Mouse (Mus musculus) layer of hippocampus, adult 8-10 months (tissue): ENCODE measurements at regions not wholly inside any gene's neighbourhood (a gene's known extent, or its start where the extent isn't known, plus 50 kb on each side); places are given as distances from the start of the nearest gene placed in this dataset.

Source experiments
- DNase-seq, 2 experiments: peaks; one replicate each; pipeline ENCODE4 v3.0.0; 2022; ENCODE audit warnings: low spot score in 2 of 2

- no peak for DNase-seq
Observed at GRCm38 (mm10) chr2:50456654-50457053, 160.1 kb upstream of the Mmadhc start.

- DNase-seq, result no peak
Observed at GRCm38 (mm10) chr2:50448117-50448516, 151.5 kb upstream of the Mmadhc start.

GRCm38 (mm10) chr2:50445963-50446485, 149.4 kb upstream of the Mmadhc start:
- DNase-seq, result peak in 1 of 2 experiments; percentile 8

- DNase-seq, result no peak
Observed at GRCm38 (mm10) chr2:50440333-50440732, 143.7 kb upstream of the Mmadhc start.

- DNase-seq, result no peak
Observed at GRCm38 (mm10) chr2:50433166-50433565, 136.6 kb upstream of the Mmadhc start.

GRCm38 (mm10) chr2:50425151-50425550, 128.6 kb upstream of the Mmadhc start:
- DNase-seq, result no peak

GRCm38 (mm10) chr2:50419648-50420047, 123.0 kb upstream of the Mmadhc start:
- DNase-seq, result no peak

GRCm38 (mm10) chr2:50417643-50418042, 121.0 kb upstream of the Mmadhc start:
- no peak for DNase-seq

GRCm38 (mm10) chr2:50417135-50417534, 120.5 kb upstream of the Mmadhc start:
- no peak for DNase-seq

GRCm38 (mm10) chr2:50416056-50416455, 119.5 kb upstream of the Mmadhc start:
- DNase-seq, result no peak

- DNase-seq, result no peak
Observed at GRCm38 (mm10) chr2:50405932-50406331, 109.3 kb upstream of the Mmadhc start.

- no peak for DNase-seq
Observed at GRCm38 (mm10) chr2:50403106-50403505, 106.5 kb upstream of the Mmadhc start.

GRCm38 (mm10) chr2:50398576-50398975, 102.0 kb upstream of the Mmadhc start:
- DNase-seq, result no peak

GRCm38 (mm10) chr2:50377609-50378413, 81.2 kb upstream of the Mmadhc start:
- DNase-seq, result no peak

GRCm38 (mm10) chr2:50373626-50374025, 77.0 kb upstream of the Mmadhc start:
- DNase-seq, result no peak

- DNase-seq, result no peak
Observed at GRCm38 (mm10) chr2:50373006-50373405, 76.4 kb upstream of the Mmadhc start.

- no peak for DNase-seq
Observed at GRCm38 (mm10) chr2:50368831-50369230, 72.2 kb upstream of the Mmadhc start.

- DNase-seq, result no peak
Observed at GRCm38 (mm10) chr2:50368351-50368750, 71.8 kb upstream of the Mmadhc start.

GRCm38 (mm10) chr2:50365221-50365620, 68.6 kb upstream of the Mmadhc start:
- no peak for DNase-seq

- DNase-seq, result no peak
Observed at GRCm38 (mm10) chr2:50356089-50356488, 59.5 kb upstream of the Mmadhc start.

GRCm38 (mm10) chr2:50347486-50348265, 51.1 kb upstream of the Mmadhc start:
- DNase-seq, result no peak
